Mouse (Mus musculus): Measurements from ENCODE around the gene Gm3667.
"Not testable (repeated sequence)": the region's sequence is repeated elsewhere in the genome, so short reads cannot be mapped to it uniquely, and the experiment has no call there.

Gm3667 gene

DNA sequence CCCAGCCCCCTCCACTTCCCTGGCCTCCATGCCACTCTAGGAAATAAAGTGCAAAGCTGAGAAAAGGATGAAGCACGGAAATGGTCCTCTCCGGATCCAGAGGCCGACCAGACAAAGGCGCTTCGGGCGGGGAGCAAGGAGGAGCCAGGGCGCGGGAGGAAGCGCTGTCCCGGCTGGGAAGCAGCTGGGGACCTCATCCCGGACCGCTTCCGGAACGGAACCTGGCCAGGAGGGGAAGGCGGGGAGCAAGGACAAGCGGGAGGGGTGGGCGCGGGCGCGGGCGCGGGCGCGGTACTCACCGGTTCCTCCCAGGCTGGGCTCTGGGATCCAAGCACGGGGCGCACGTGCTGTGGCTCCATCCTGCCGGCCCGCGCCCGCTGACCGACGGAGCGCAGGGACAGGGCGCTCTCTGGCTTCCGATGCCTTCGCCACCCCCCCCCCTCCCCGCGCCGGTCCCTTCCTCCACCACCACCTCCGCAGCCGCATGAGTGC is at the start of gene Gm3667:
Gene Gm3667, minus strand, starts transcription at position 442 of the 492 bp plus-strand sequence.
- not testable (repeated sequence) for DNase-seq (ENCODE audit: extremely low read depth, low read depth)

DNA sequence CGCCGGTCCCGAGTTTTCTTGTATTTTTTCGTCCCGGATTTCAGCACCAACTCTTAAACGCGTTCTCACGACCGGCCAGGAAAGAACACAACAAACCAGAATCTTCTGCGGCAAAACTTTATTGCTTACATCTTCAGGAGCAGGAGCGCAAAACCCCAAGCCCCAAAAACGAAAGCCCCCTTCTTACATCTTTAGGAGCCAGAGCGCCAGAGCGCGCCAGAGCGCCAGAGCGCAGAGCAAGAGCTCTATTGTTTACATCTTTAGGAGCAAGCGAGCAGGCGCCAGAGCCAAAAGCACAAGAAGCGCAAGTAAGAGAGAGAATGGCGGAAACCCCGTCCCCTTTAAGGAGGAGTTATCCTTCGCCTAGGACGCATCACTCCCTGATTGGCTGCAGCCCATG is 10.1 kb upstream of the Gm3667 start:
- not testable (repeated sequence) for DNase-seq (ENCODE audit: extremely low read depth, low read depth)

DNA sequence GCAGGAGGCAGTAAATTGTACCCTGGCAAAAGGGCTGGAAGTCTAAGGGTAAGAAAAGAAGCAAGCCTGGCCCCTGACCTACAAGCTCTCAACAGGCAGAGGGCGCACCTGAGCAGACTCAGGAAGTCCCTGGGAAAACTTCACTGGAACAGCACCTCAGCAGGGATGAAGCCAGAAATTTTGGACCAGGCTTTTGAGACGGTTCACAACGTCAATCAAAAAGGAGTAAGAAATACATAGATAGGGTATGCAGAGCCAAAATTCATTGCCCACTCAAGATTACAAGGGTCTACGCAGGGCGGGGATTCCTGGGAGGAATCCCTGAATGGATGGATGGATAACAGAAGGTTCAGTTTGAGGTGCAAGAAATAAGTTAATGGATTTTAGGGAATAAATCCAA is 951 bp downstream of the Gm3667 start:
- not testable (repeated sequence) for DNase-seq (ENCODE audit: extremely low read depth, low read depth)

DNA sequence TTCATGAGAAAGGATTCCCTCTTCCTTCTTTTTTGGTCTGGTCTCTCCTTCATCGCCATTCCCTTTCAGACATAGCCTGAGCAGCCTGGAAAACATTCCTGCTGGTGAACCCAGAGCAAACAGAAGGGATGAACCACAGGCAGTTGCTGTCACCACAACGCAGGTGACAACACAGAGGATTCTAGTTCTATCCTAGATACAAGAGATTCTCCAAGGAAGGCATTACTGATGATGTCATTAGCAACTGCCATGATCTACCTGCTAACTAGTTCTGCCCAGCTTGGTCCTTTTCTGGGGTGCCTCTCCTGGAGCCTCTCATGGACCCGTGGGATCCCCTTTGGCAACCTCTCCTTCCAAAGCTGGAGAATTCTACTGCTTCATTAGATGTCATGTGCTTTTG is 49.6 kb downstream of the Gm3667 start, which contains the start of gene Gm3642:
Gene Gm3642, minus strand, starts transcription at position 101 of the 400 bp plus-strand sequence.
- DNase-seq (ENCODE audit: extremely low read depth, low read depth): not testable (repeated sequence)

DNA sequence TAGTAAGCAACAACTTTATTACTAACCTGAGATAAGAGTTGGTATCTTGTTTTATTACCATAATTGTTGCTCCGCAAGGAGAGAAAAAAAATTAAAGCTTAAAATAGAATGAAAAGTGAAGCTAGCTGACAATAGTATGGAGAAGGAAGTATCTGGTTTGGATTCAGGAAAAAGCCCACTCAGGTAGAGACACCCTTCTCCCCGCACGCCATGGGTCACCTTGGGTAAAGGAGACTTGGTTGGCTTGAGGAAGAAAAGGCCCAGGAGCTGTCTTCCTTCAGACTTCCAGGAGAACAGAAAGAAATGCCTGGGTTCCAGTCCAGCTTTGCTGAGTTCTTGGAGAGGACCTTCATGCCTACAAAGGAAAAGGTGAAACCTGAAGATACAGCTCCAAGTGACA is 66.5 kb downstream of the Gm3667 start:
- not testable (repeated sequence) for DNase-seq (ENCODE audit: extremely low read depth, low read depth)

Measured in MEL-GATA-1-ER (cell line).